Mouse (Mus musculus) heart, adult 2 months (tissue): ENCODE measurements around the gene Klf15.

Source experiments
- CTCF ChIP-seq: fragments of 200-600 bp; IDR thresholded peaks from 2 replicates; pipeline ENCODE4 v1.8.1; 2022; ENCODE audit warnings: antibody characterized with exemption, mild to moderate bottlenecking, moderate library complexity
- EP300 ChIP-seq: fragments of 200-500 bp; IDR thresholded peaks from 2 replicates; pipeline ENCODE4 v1.6.1; 2011; ENCODE audit warnings: low read depth, low read length, control low read depth; ENCODE audit not compliant: insufficient read depth

DNA sequence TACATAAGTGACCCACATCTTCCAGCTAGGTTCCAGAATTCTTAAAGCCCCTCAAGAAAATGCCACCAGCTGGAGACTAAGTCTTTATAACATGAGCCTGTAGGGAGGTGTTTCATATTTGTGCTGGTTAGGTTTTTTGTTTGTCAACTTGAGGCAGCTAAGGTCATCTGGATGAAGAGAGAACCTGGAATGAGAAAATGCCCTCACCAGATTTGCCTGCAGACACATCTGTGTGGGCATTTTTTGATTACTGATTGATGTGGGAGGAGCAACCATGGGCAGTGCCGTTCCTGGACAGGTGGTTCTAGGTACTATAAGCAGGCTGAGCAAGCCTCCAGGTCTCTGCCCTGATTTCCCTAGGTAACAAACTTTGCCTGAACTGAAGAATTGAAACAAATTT is 25.2 kb downstream of the Klf15 start:
- TF ChIP-seq CTCF (no peak), EP300 (no peak)
